Mouse (Mus musculus): ENCODE measurements at regions not wholly inside any gene's neighbourhood (a gene's known extent, or its start where the extent isn't known, plus 50 kb on each side); places are given as distances from the start of the nearest gene placed in this dataset.

GRCm38 (mm10) chr15:13367291-13367954 lies 193.9 kb upstream of the Cdh6 start:
- Histone ChIP-seq H3K9me3 (no peaks in the 10 kb centered on the region), H3K4me3 (no peak overlapping the region), H3K36me3 (no peaks in the 10 kb centered on the region), H3K27me3 (replicated peaks) (no peaks in the 10 kb centered on the region), H3K27ac (replicated peaks) (peak overlapping the region; percentile 20; the same call in 1 of the 2 replicates), H3K4me1 (peaks cover 12% of the 10 kb centered on the region), H3K9ac (no peak overlapping the region), H3K4me2 (peak overlapping the region; percentile 28)
- WGBS: 39% methylated on average over 16 of the region's 16 CpGs
- no peak for ATAC-seq (ENCODE audit: extremely low read depth, insufficient number of reproducible peaks, low FRiP score, low TSS enrichment)

- no peak overlapping the region for H3K9ac ChIP-seq
- no peak overlapping the region for H3K27ac ChIP-seq (replicated peaks)
- no peaks in the 10 kb centered on the region for H3K27me3 ChIP-seq (replicated peaks)
- no peak overlapping the region for H3K4me2 ChIP-seq
- no peaks in the 10 kb centered on the region for H3K9me3 ChIP-seq
- ATAC-seq (ENCODE audit: extremely low read depth, insufficient number of reproducible peaks, low FRiP score, low TSS enrichment): no peak
- no peak overlapping the region for H3K4me3 ChIP-seq
- whole genome bisulfite sequencing: 29% methylated on average over 4 of the region's 4 CpGs
- H3K4me1 ChIP-seq: peaks cover 12% of the 10 kb centered on the region
- no peaks in the 10 kb centered on the region for H3K36me3 ChIP-seq
Measured at GRCm38 (mm10) chr15:13366606-13367005, 193.1 kb upstream of the Cdh6 start.

- Histone ChIP-seq H3K27ac (replicated peaks) (no peak overlapping the region), H3K9me3 (no peaks in the 10 kb centered on the region), H3K9ac (no peak overlapping the region), H3K4me2 (no peak overlapping the region), H3K4me3 (no peak overlapping the region), H3K27me3 (replicated peaks) (no peaks in the 10 kb centered on the region), H3K36me3 (no peaks in the 10 kb centered on the region), H3K4me1 (no peaks in the 10 kb centered on the region)
- ATAC-seq (ENCODE audit: extremely low read depth, insufficient number of reproducible peaks, low FRiP score, low TSS enrichment): no peak
- WGBS: 37% methylated on average over 2 of the region's 2 CpGs
Measured at GRCm38 (mm10) chr15:13360741-13361140, 187.3 kb upstream of the Cdh6 start.

- ATAC-seq (ENCODE audit: extremely low read depth, insufficient number of reproducible peaks, low FRiP score, low TSS enrichment): no peak
- Histone ChIP-seq H3K4me3 (no peak overlapping the region), H3K27ac (replicated peaks) (no peak overlapping the region), H3K27me3 (replicated peaks) (no peaks in the 10 kb centered on the region), H3K4me2 (no peak overlapping the region), H3K4me1 (no peaks in the 10 kb centered on the region), H3K9me3 (no peaks in the 10 kb centered on the region), H3K9ac (no peak overlapping the region), H3K36me3 (no peaks in the 10 kb centered on the region)
- WGBS: 23% methylated on average over 1 of the region's 1 CpGs
Measured at GRCm38 (mm10) chr15:13359026-13359425, 185.6 kb upstream of the Cdh6 start.

GRCm38 (mm10) chr15:13350321-13350720 lies 176.8 kb upstream of the Cdh6 start:
- H3K4me1 ChIP-seq: no peaks in the 10 kb centered on the region
- no peaks in the 10 kb centered on the region for H3K27me3 ChIP-seq (replicated peaks)
- no peaks in the 10 kb centered on the region for H3K9me3 ChIP-seq
- H3K36me3 ChIP-seq: no peaks in the 10 kb centered on the region
- H3K27ac ChIP-seq (replicated peaks): no peak overlapping the region
- no peak overlapping the region for H3K4me2 ChIP-seq
- no peak overlapping the region for H3K9ac ChIP-seq
- WGBS: 78% methylated on average over 3 of the region's 3 CpGs
- H3K4me3 ChIP-seq: no peak overlapping the region
- ATAC-seq (ENCODE audit: extremely low read depth, insufficient number of reproducible peaks, low FRiP score, low TSS enrichment): no peak

- H3K9me3 ChIP-seq: no peaks in the 10 kb centered on the region
- ATAC-seq (ENCODE audit: extremely low read depth, insufficient number of reproducible peaks, low FRiP score, low TSS enrichment): no peak
- no peak overlapping the region for H3K9ac ChIP-seq
- no peaks in the 10 kb centered on the region for H3K4me1 ChIP-seq
- no peaks in the 10 kb centered on the region for H3K27me3 ChIP-seq (replicated peaks)
- no peak overlapping the region for H3K4me3 ChIP-seq
- H3K36me3 ChIP-seq: no peaks in the 10 kb centered on the region
- no peak overlapping the region for H3K4me2 ChIP-seq
- no peak overlapping the region for H3K27ac ChIP-seq (replicated peaks)
- WGBS: 84% methylated on average over 1 of the region's 1 CpGs
Measured at GRCm38 (mm10) chr15:13336392-13336791, 162.9 kb upstream of the Cdh6 start.

GRCm38 (mm10) chr15:13324439-13324838 lies 151.0 kb upstream of the Cdh6 start:
- Histone ChIP-seq H3K4me2 (no peak overlapping the region), H3K9me3 (no peaks in the 10 kb centered on the region), H3K4me1 (no peaks in the 10 kb centered on the region), H3K4me3 (no peak overlapping the region), H3K36me3 (no peaks in the 10 kb centered on the region), H3K27me3 (replicated peaks) (no peaks in the 10 kb centered on the region), H3K27ac (replicated peaks) (no peak overlapping the region), H3K9ac (no peak overlapping the region)
- ATAC-seq (ENCODE audit: extremely low read depth, insufficient number of reproducible peaks, low FRiP score, low TSS enrichment): no peak
- 82% methylated on average over 2 of the region's 2 CpGs for WGBS

GRCm38 (mm10) chr15:13320599-13321348 lies 147.3 kb upstream of the Cdh6 start:
- H3K9me3 ChIP-seq: no peaks in the 10 kb centered on the region
- no peak for ATAC-seq (ENCODE audit: extremely low read depth, insufficient number of reproducible peaks, low FRiP score, low TSS enrichment)
- H3K4me1 ChIP-seq: no peaks in the 10 kb centered on the region
- H3K4me3 ChIP-seq: no peak overlapping the region
- no peak overlapping the region for H3K4me2 ChIP-seq
- 66% methylated on average over 10 of the region's 10 CpGs for WGBS
- no peaks in the 10 kb centered on the region for H3K27me3 ChIP-seq (replicated peaks)
- H3K9ac ChIP-seq: no peak overlapping the region
- H3K27ac ChIP-seq (replicated peaks): no peak overlapping the region
- H3K36me3 ChIP-seq: no peaks in the 10 kb centered on the region

GRCm38 (mm10) chr15:13304562-13304961 lies 131.1 kb upstream of the Cdh6 start:
- no peak overlapping the region for H3K27ac ChIP-seq (replicated peaks)
- no peaks in the 10 kb centered on the region for H3K36me3 ChIP-seq
- no peak overlapping the region for H3K4me2 ChIP-seq
- no peaks in the 10 kb centered on the region for H3K4me1 ChIP-seq
- no peaks in the 10 kb centered on the region for H3K27me3 ChIP-seq (replicated peaks)
- no peak overlapping the region for H3K9ac ChIP-seq
- no peak overlapping the region for H3K4me3 ChIP-seq
- H3K9me3 ChIP-seq: no peaks in the 10 kb centered on the region
- ATAC-seq (ENCODE audit: extremely low read depth, insufficient number of reproducible peaks, low FRiP score, low TSS enrichment): no peak
- WGBS: 75% methylated on average over 6 of the region's 6 CpGs

GRCm38 (mm10) chr15:13303456-13303855 lies 130.0 kb upstream of the Cdh6 start:
- H3K4me3 ChIP-seq: no peak overlapping the region
- H3K27me3 ChIP-seq (replicated peaks): no peaks in the 10 kb centered on the region
- no peak overlapping the region for H3K4me2 ChIP-seq
- WGBS: 67% methylated on average over 7 of the region's 7 CpGs
- H3K9me3 ChIP-seq: no peaks in the 10 kb centered on the region
- H3K27ac ChIP-seq (replicated peaks): no peak overlapping the region
- H3K4me1 ChIP-seq: no peaks in the 10 kb centered on the region
- H3K9ac ChIP-seq: no peak overlapping the region
- no peaks in the 10 kb centered on the region for H3K36me3 ChIP-seq
- ATAC-seq (ENCODE audit: extremely low read depth, insufficient number of reproducible peaks, low FRiP score, low TSS enrichment): no peak

- H3K27ac ChIP-seq (replicated peaks): no peak overlapping the region
- no peaks in the 10 kb centered on the region for H3K27me3 ChIP-seq (replicated peaks)
- no peaks in the 10 kb centered on the region for H3K36me3 ChIP-seq
- no peaks in the 10 kb centered on the region for H3K9me3 ChIP-seq
- no peak overlapping the region for H3K4me2 ChIP-seq
- H3K4me3 ChIP-seq: no peak overlapping the region
- no peak for ATAC-seq (ENCODE audit: extremely low read depth, insufficient number of reproducible peaks, low FRiP score, low TSS enrichment)
- H3K4me1 ChIP-seq: no peaks in the 10 kb centered on the region
- 72% methylated on average over 6 of the region's 6 CpGs for WGBS
- H3K9ac ChIP-seq: no peak overlapping the region
Measured at GRCm38 (mm10) chr15:13302672-13303071, 129.2 kb upstream of the Cdh6 start.

- H3K36me3 ChIP-seq: no peaks in the 10 kb centered on the region
- H3K27ac ChIP-seq (replicated peaks): no peak overlapping the region
- H3K4me2 ChIP-seq: 0 out of 2 replicates have a peak overlapping the region, but pooled peaks have one; percentile 4
- no peak for ATAC-seq (ENCODE audit: extremely low read depth, insufficient number of reproducible peaks, low FRiP score, low TSS enrichment)
- WGBS: 40% methylated on average over 6 of the region's 6 CpGs
- H3K9me3 ChIP-seq: no peaks in the 10 kb centered on the region
- H3K9ac ChIP-seq: no peak overlapping the region
- peaks cover 6% of the 10 kb centered on the region; the same call in 1 of the 2 replicates for H3K4me1 ChIP-seq
- H3K4me3 ChIP-seq: no peak overlapping the region
- no peaks in the 10 kb centered on the region for H3K27me3 ChIP-seq (replicated peaks)
Measured at GRCm38 (mm10) chr15:13296967-13297366, 123.5 kb upstream of the Cdh6 start.

All from heart, embryonic 13.5 days (tissue).